Mouse (Mus musculus) ES-E14 (cell line): ENCODE measurements at regions not wholly inside any gene's neighbourhood (a gene's known extent, or its start where the extent isn't known, plus 50 kb on each side); places are given as distances from the start of the nearest gene placed in this dataset.
A peak's percentile ranks its signal among the peaks of the same experiment; 100 is the strongest.

Experiments used
- DNase-seq: peaks from one replicate; pipeline ENCODE4 v3.0.0-alpha.2; 2013; ENCODE audit warnings: low read depth, low spot score
- H3K27ac ChIP-seq: 2 replicates; pipeline ENCODE4 v1.5.1; 2012; ENCODE audit warnings: low read depth, mild to moderate bottlenecking, low read length, moderate library complexity, mixed read lengths; ENCODE audit not compliant: poor library complexity, insufficient read depth, severe bottlenecking
- H3K36me3 ChIP-seq: 2 replicates; pipeline ENCODE4 v1.6.1; 2012; ENCODE audit warnings: mild to moderate bottlenecking, low read length, moderate library complexity, mixed read lengths; ENCODE audit not compliant: control insufficient read depth, poor library complexity, insufficient read depth, severe bottlenecking
- H3K4me1 ChIP-seq, 2 experiments: fragments of 150-350 bp in 1 of 2; sonication (generic) in 1 of 2; 2 replicates each; pipeline ENCODE4 v1.6.1; 2012; ENCODE audit warnings: low read length in 2 of 2, mild to moderate bottlenecking in 1 of 2, mixed read lengths in 1 of 2; ENCODE audit not compliant: control insufficient read depth in 2 of 2, insufficient read depth in 2 of 2, poor library complexity in 1 of 2
- H3K4me3 ChIP-seq, 2 experiments: fragments of 150-350 bp in 1 of 2; sonication (generic) in 1 of 2; 2 replicates each; pipeline ENCODE4 v1.5.1; 2012; ENCODE audit warnings: low read length in 2 of 2, low read depth in 1 of 2, mild to moderate bottlenecking in 1 of 2, mixed read lengths in 1 of 2; ENCODE audit not compliant: insufficient read depth in 1 of 2, poor library complexity in 1 of 2, severe bottlenecking in 1 of 2
- H3K9ac ChIP-seq: 2 replicates; pipeline ENCODE4 v1.6.1; 2012; ENCODE audit warnings: low read depth, mild to moderate bottlenecking, low read length, mixed read lengths; ENCODE audit not compliant: poor library complexity, insufficient read depth, severe bottlenecking
- H3K9me3 ChIP-seq: fragments of 150-350 bp; sonication (generic); 2 replicates; pipeline ENCODE4 v1.6.1; 2012; ENCODE audit warnings: low read depth, mild to moderate bottlenecking, low read length; ENCODE audit not compliant: control insufficient read depth, insufficient read depth
- CHD2 ChIP-seq: IDR thresholded peaks from 2 replicates; pipeline ENCODE4 v1.6.1; 2014; ENCODE audit warnings: mild to moderate bottlenecking, low read depth, low read length, inconsistent platforms
- HCFC1 ChIP-seq: IDR thresholded peaks from 2 replicates; pipeline ENCODE4 v1.6.1; 2012; ENCODE audit warnings: low read length, inconsistent platforms, borderline replicate concordance; ENCODE audit not compliant: insufficient read depth
- MAFK ChIP-seq: IDR thresholded peaks from 2 replicates; pipeline ENCODE4 v1.6.1; 2014; ENCODE audit warnings: mild to moderate bottlenecking, low read depth, low read length, inconsistent platforms; ENCODE audit not compliant: insufficient read depth
- ZC3H11A ChIP-seq: IDR thresholded peaks from 2 replicates; pipeline ENCODE4 v1.6.1; 2012; ENCODE audit warnings: low read depth, mild to moderate bottlenecking, inconsistent platforms, low read length, borderline replicate concordance
- ZNF384 ChIP-seq: IDR thresholded peaks from 2 replicates; pipeline ENCODE4 v1.6.1; 2012; ENCODE audit warnings: low read depth, low read length, inconsistent platforms
- in situ Hi-C, 2 experiments: fragments of 600-800 bp; cut with MboI; formaldehyde crosslinking; loops; one replicate each; pipeline ENCODE4 v1.15.1; 2025; ENCODE audit warnings: low sequenced_read_pairs in 2 of 2, inconsistent platforms in 1 of 2; ENCODE audit not compliant: unreplicated experiment in 2 of 2

- DNase-seq: no peak
- Histone ChIP-seq H3K27ac (no peak overlapping the region), H3K4me3 (no peak overlapping the region), H3K9me3 (no peaks in the 10 kb centered on the region), H3K9ac (no peak overlapping the region), H3K4me1 (no peaks in the 10 kb centered on the region), H3K36me3 (no peaks in the 10 kb centered on the region)
- in situ Hi-C loops: no loop called here
- TF ChIP-seq HCFC1 (no peak), MAFK (no peak), CHD2 (no peak), ZNF384 (no peak), ZC3H11A (no peak)
Measured at GRCm38 (mm10) chr7:133521936-133522335, 80.0 kb downstream of the Tex36 start.

GRCm38 (mm10) chr7:133518926-133519325 is 83.0 kb downstream of the Tex36 start:
- no peaks in the 10 kb centered on the region for H3K9me3 ChIP-seq
- no peaks in the 10 kb centered on the region for H3K4me1 ChIP-seq
- no peak overlapping the region for H3K9ac ChIP-seq
- H3K36me3 ChIP-seq: no peaks in the 10 kb centered on the region
- H3K27ac ChIP-seq: no peak overlapping the region
- no peak overlapping the region for H3K4me3 ChIP-seq
- DNase-seq: no peak
- no peak for TF ChIP-seq ZNF384
- TF ChIP-seq ZC3H11A: no peak
- no peak for TF ChIP-seq HCFC1
- no peak for TF ChIP-seq CHD2
- TF ChIP-seq MAFK: no peak
- in situ Hi-C loops: no loop called here

GRCm38 (mm10) chr7:133517576-133517975 is 84.4 kb downstream of the Tex36 start:
- no peak for DNase-seq
- in situ Hi-C loops: no loop called here
- H3K9me3 ChIP-seq: no peaks in the 10 kb centered on the region
- TF ChIP-seq MAFK (no peak), CHD2 (no peak), ZC3H11A (no peak)
- no peaks in the 10 kb centered on the region for H3K4me1 ChIP-seq
- H3K27ac ChIP-seq: no peak overlapping the region
- H3K4me3 ChIP-seq: no peak overlapping the region
- no peaks in the 10 kb centered on the region for H3K36me3 ChIP-seq
- no peak overlapping the region for H3K9ac ChIP-seq

- Histone ChIP-seq H3K9ac (no peak overlapping the region), H3K9me3 (no peaks in the 10 kb centered on the region), H3K27ac (no peak overlapping the region), H3K4me3 (no peak overlapping the region), H3K4me1 (no peaks in the 10 kb centered on the region), H3K36me3 (no peaks in the 10 kb centered on the region)
- in situ Hi-C loops: no loop called here
- TF ChIP-seq ZNF384: no peak
- TF ChIP-seq MAFK: no peak
- TF ChIP-seq ZC3H11A: no peak
- TF ChIP-seq HCFC1: no peak
- TF ChIP-seq CHD2: no peak
- DNase-seq: peak; percentile 26
Measured at GRCm38 (mm10) chr7:133510926-133511325, 91.0 kb downstream of the Tex36 start.

- Histone ChIP-seq H3K27ac (no peak overlapping the region), H3K9me3 (no peaks in the 10 kb centered on the region), H3K9ac (no peak overlapping the region), H3K36me3 (no peaks in the 10 kb centered on the region), H3K4me1 (no peaks in the 10 kb centered on the region), H3K4me3 (no peak overlapping the region)
- no peak for TF ChIP-seq ZNF384
- TF ChIP-seq MAFK: no peak
- no peak for TF ChIP-seq CHD2
- TF ChIP-seq ZC3H11A: no peak
- no peak for TF ChIP-seq HCFC1
- DNase-seq: no peak
- in situ Hi-C loops: no loop called here
Measured at GRCm38 (mm10) chr7:133509486-133509885, 92.5 kb downstream of the Tex36 start.
